Mouse (Mus musculus): Measurements from ENCODE around the gene Kcnk13. TPM values are rescaled to one million over a fixed set of nuclear protein-coding genes. Genes with fewer than 3 reads are reported as not detected.

The Kcnk13 gene
- polyA plus RNA-seq, 1 experiment from 2014 or later: 0.53 TPM

GRCm38 (mm10) chr12:99972825-99973224, 8.5 kb downstream of the Kcnk13 start:
- no peaks in the 10 kb centered on the region for H3K4me1 ChIP-seq (ENCODE audit: control insufficient read depth, insufficient read depth, low read length)

DNA sequence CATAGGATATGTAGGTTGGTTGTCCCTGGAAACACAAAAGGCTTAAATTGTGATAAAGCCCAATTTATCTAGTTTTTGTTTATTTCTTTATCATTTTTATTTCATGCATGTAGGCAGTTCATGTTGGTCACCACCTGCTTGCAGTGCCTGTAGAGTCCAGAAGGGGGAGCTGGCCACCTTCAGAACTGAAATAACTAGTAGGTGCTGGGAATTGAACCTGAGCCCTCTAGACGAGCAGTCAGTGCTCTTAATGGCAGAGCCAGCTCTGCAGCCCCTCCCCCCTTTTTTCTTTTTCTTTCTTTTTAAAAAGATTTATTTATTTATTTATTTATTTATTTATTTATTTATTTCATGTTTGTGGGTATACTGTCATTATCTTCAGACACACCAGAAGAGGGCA, 9.4 kb downstream of the Kcnk13 start:
- H3K36me3 ChIP-seq (ENCODE audit: control insufficient read depth, insufficient read depth, low read length): no peaks in the 10 kb centered on the region
- no peak overlapping the region for H3K9ac ChIP-seq (ENCODE audit: low read length)
- no peak overlapping the region for H3K4me3 ChIP-seq (replicated peaks; ENCODE audit: low read length)
- H3K27me3 ChIP-seq (ENCODE audit: control insufficient read depth, insufficient read depth, low read length): peaks cover 8% of the 10 kb centered on the region
- ATAC-seq (ENCODE audit: insufficient read depth, low FRiP score): no peak
- H3K4me2 ChIP-seq (ENCODE audit: low read depth, low read length): no peak overlapping the region
- H3K27ac ChIP-seq (ENCODE audit: low read length): no peak overlapping the region
- WGBS: 80% methylated on average over 1 of the region's 1 CpGs
- no peaks in the 10 kb centered on the region; the same call in 1 of the 2 replicates for H3K9me3 ChIP-seq (replicated peaks; ENCODE audit: control insufficient read depth, low read length)
- H3K4me1 ChIP-seq (ENCODE audit: control insufficient read depth, insufficient read depth, low read length): no peaks in the 10 kb centered on the region

More at GRCm38 (mm10) chr12:99972825-99973224, 8.5 kb downstream of the Kcnk13 start:
- Histone ChIP-seq H3K4me3 (replicated peaks; ENCODE audit: low read length) (no peak overlapping the region), H3K9me3 (replicated peaks; ENCODE audit: control insufficient read depth, low read length) (no peaks in the 10 kb centered on the region; the same call in 1 of the 2 replicates), H3K9ac (ENCODE audit: low read length) (no peak overlapping the region), H3K4me2 (ENCODE audit: low read depth, low read length) (no peak overlapping the region), H3K27ac (ENCODE audit: low read length) (no peak overlapping the region), H3K36me3 (ENCODE audit: control insufficient read depth, insufficient read depth, low read length) (no peaks in the 10 kb centered on the region), H3K27me3 (ENCODE audit: control insufficient read depth, insufficient read depth, low read length) (peaks cover 15% of the 10 kb centered on the region)
- 60% methylated on average over 7 of the region's 7 CpGs for WGBS
- no peak for ATAC-seq (ENCODE audit: insufficient read depth, low FRiP score)

- Histone ChIP-seq H3K4me3 (replicated peaks; ENCODE audit: low read length) (no peak overlapping the region), H3K27ac (ENCODE audit: low read length) (no peak overlapping the region), H3K27me3 (ENCODE audit: control insufficient read depth, insufficient read depth, low read length) (no peaks in the 10 kb centered on the region), H3K36me3 (ENCODE audit: control insufficient read depth, insufficient read depth, low read length) (no peaks in the 10 kb centered on the region), H3K4me1 (ENCODE audit: control insufficient read depth, insufficient read depth, low read length) (no peaks in the 10 kb centered on the region), H3K9ac (ENCODE audit: low read length) (no peak overlapping the region), H3K9me3 (replicated peaks; ENCODE audit: control insufficient read depth, low read length) (no peaks in the 10 kb centered on the region), H3K4me2 (ENCODE audit: low read depth, low read length) (no peak overlapping the region)
- WGBS: 74% methylated on average over 4 of the region's 4 CpGs
- no peak for ATAC-seq (ENCODE audit: insufficient read depth, low FRiP score)
Measured at GRCm38 (mm10) chr12:99979541-99979940, 15.2 kb downstream of the Kcnk13 start.

GRCm38 (mm10) chr12:99986797-99987196, 22.5 kb downstream of the Kcnk13 start:
- Histone ChIP-seq H3K27me3 (ENCODE audit: control insufficient read depth, insufficient read depth, low read length) (no peaks in the 10 kb centered on the region), H3K27ac (ENCODE audit: low read length) (no peak overlapping the region), H3K9me3 (replicated peaks; ENCODE audit: control insufficient read depth, low read length) (no peaks in the 10 kb centered on the region), H3K36me3 (ENCODE audit: control insufficient read depth, insufficient read depth, low read length) (no peaks in the 10 kb centered on the region), H3K9ac (ENCODE audit: low read length) (no peak overlapping the region), H3K4me2 (ENCODE audit: low read depth, low read length) (no peak overlapping the region), H3K4me1 (ENCODE audit: control insufficient read depth, insufficient read depth, low read length) (no peaks in the 10 kb centered on the region), H3K4me3 (replicated peaks; ENCODE audit: low read length) (no peak overlapping the region)
- 91% methylated on average over 5 of the region's 5 CpGs for WGBS
- no peak for ATAC-seq (ENCODE audit: insufficient read depth, low FRiP score)

GRCm38 (mm10) chr12:99988144-99988543, 23.8 kb downstream of the Kcnk13 start:
- Histone ChIP-seq H3K27ac (ENCODE audit: low read length) (no peak overlapping the region), H3K36me3 (ENCODE audit: control insufficient read depth, insufficient read depth, low read length) (no peaks in the 10 kb centered on the region), H3K9ac (ENCODE audit: low read length) (no peak overlapping the region), H3K9me3 (replicated peaks; ENCODE audit: control insufficient read depth, low read length) (no peaks in the 10 kb centered on the region), H3K4me3 (replicated peaks; ENCODE audit: low read length) (no peak overlapping the region), H3K27me3 (ENCODE audit: control insufficient read depth, insufficient read depth, low read length) (no peaks in the 10 kb centered on the region), H3K4me2 (ENCODE audit: low read depth, low read length) (no peak overlapping the region), H3K4me1 (ENCODE audit: control insufficient read depth, insufficient read depth, low read length) (no peaks in the 10 kb centered on the region)
- no peak for ATAC-seq (ENCODE audit: insufficient read depth, low FRiP score)
- 42% methylated on average over 2 of the region's 2 CpGs for WGBS

- Histone ChIP-seq H3K36me3 (ENCODE audit: control insufficient read depth, insufficient read depth, low read length) (no peaks in the 10 kb centered on the region), H3K9me3 (replicated peaks; ENCODE audit: control insufficient read depth, low read length) (no peaks in the 10 kb centered on the region), H3K27ac (ENCODE audit: low read length) (no peak overlapping the region), H3K9ac (ENCODE audit: low read length) (no peak overlapping the region), H3K4me2 (ENCODE audit: low read depth, low read length) (no peak overlapping the region), H3K4me1 (ENCODE audit: control insufficient read depth, insufficient read depth, low read length) (no peaks in the 10 kb centered on the region), H3K27me3 (ENCODE audit: control insufficient read depth, insufficient read depth, low read length) (no peaks in the 10 kb centered on the region), H3K4me3 (replicated peaks; ENCODE audit: low read length) (no peak overlapping the region)
- no peak for ATAC-seq (ENCODE audit: insufficient read depth, low FRiP score)
- 83% methylated on average over 11 of the region's 11 CpGs for WGBS
Measured at GRCm38 (mm10) chr12:99992362-99992862, 28.1 kb downstream of the Kcnk13 start.

DNA sequence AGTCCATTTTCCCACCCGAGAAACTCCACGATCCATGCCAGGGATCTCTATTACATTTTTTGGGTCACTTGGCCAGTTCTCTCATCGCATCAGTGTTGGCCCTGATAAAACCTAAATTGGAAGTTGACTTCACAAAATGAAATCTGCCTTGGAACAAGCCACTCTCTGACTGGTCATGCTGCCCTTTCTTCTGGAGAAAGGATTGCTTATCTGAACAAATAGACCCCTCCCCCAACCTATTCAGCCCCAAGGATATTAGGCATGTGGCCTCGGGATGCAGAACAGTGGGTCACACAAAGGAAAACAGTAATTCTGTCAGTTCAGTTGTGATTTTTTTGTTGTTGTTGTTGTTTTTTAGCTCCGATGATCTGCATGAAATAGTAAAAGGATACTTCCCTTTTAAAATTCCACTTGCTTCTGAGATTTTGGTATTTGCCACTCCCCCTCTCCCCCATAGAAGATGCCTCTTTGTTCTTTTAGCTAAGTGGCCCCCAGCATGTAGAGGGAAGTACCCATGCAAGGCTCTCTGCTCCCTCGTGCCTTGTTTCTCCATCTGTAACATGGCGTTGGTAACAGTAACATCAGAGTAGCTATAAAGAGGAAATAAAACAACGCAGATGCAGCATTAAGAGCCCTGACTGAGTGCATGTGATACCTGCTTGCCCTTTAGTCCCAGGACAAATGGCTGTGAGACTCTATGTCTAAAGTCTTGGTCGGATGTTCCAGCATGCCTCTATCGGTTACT, 29.0 kb downstream of the Kcnk13 start:
- no peak overlapping the region for H3K27ac ChIP-seq (ENCODE audit: low read length)
- no peak for ATAC-seq (ENCODE audit: insufficient read depth, low FRiP score)
- H3K27me3 ChIP-seq (ENCODE audit: control insufficient read depth, insufficient read depth, low read length): no peaks in the 10 kb centered on the region
- no peaks in the 10 kb centered on the region for H3K9me3 ChIP-seq (replicated peaks; ENCODE audit: control insufficient read depth, low read length)
- H3K4me2 ChIP-seq (ENCODE audit: low read depth, low read length): no peak overlapping the region
- H3K4me1 ChIP-seq (ENCODE audit: control insufficient read depth, insufficient read depth, low read length): no peaks in the 10 kb centered on the region
- H3K4me3 ChIP-seq (replicated peaks; ENCODE audit: low read length): no peak overlapping the region
- 77% methylated on average over 10 of the region's 10 CpGs for WGBS
- H3K9ac ChIP-seq (ENCODE audit: low read length): no peak overlapping the region
- H3K36me3 ChIP-seq (ENCODE audit: control insufficient read depth, insufficient read depth, low read length): no peaks in the 10 kb centered on the region

GRCm38 (mm10) chr12:99995951-99996350, 31.7 kb downstream of the Kcnk13 start:
- H3K9me3 ChIP-seq (replicated peaks; ENCODE audit: control insufficient read depth, low read length): no peaks in the 10 kb centered on the region
- H3K4me1 ChIP-seq (ENCODE audit: control insufficient read depth, insufficient read depth, low read length): no peaks in the 10 kb centered on the region
- WGBS: 90% methylated on average over 5 of the region's 5 CpGs
- no peak overlapping the region for H3K9ac ChIP-seq (ENCODE audit: low read length)
- ATAC-seq (ENCODE audit: insufficient read depth, low FRiP score): no peak
- no peak overlapping the region for H3K4me3 ChIP-seq (replicated peaks; ENCODE audit: low read length)
- H3K4me2 ChIP-seq (ENCODE audit: low read depth, low read length): no peak overlapping the region
- H3K27ac ChIP-seq (ENCODE audit: low read length): no peak overlapping the region
- H3K27me3 ChIP-seq (ENCODE audit: control insufficient read depth, insufficient read depth, low read length): no peaks in the 10 kb centered on the region
- no peaks in the 10 kb centered on the region for H3K36me3 ChIP-seq (ENCODE audit: control insufficient read depth, insufficient read depth, low read length)

- Histone ChIP-seq H3K27me3 (ENCODE audit: control insufficient read depth, insufficient read depth, low read length) (no peaks in the 10 kb centered on the region), H3K9me3 (replicated peaks; ENCODE audit: control insufficient read depth, low read length) (no peaks in the 10 kb centered on the region), H3K36me3 (ENCODE audit: control insufficient read depth, insufficient read depth, low read length) (no peaks in the 10 kb centered on the region), H3K4me1 (ENCODE audit: control insufficient read depth, insufficient read depth, low read length) (peaks cover 9% of the 10 kb centered on the region; the same call in 1 of the 2 replicates), H3K4me3 (replicated peaks; ENCODE audit: low read length) (no peak overlapping the region), H3K9ac (ENCODE audit: low read length) (no peak overlapping the region), H3K4me2 (ENCODE audit: low read depth, low read length) (no peak overlapping the region), H3K27ac (ENCODE audit: low read length) (no peak overlapping the region)
- no peak for ATAC-seq (ENCODE audit: insufficient read depth, low FRiP score)
- 82% methylated on average over 5 of the region's 5 CpGs for WGBS
Measured at GRCm38 (mm10) chr12:99999726-100000125, 35.4 kb downstream of the Kcnk13 start.

Data from stomach, embryonic 16.5 days (tissue).